Mouse (Mus musculus) left cerebral cortex, adult 2 months (tissue): ENCODE results near the gene Hnrnpll. TPM values are rescaled to one million over a fixed set of nuclear protein-coding genes. Genes with fewer than 3 reads are reported as not detected.
"Not testable (repeated sequence)": the region's sequence is repeated elsewhere in the genome, so short reads cannot be mapped to it uniquely, and the experiment has no call there.

Experiments
- DNase-seq, 2 experiments: peaks; one replicate each; pipeline ENCODE4 v3.0.0; 2021 to 2022; ENCODE audit warnings: low spot score in 2 of 2, mixed read lengths in 1 of 2; ENCODE audit errors: extremely low spot score in 1 of 2
- H3K27ac ChIP-seq: fragments of 200-600 bp; 2 replicates; pipeline ENCODE4 v1.8.1; 2022
- H3K4me3 ChIP-seq: fragments of 200-600 bp; 2 replicates; pipeline ENCODE4 v1.8.1; 2022
- CTCF ChIP-seq: fragments of 200-600 bp; IDR thresholded peaks from 2 replicates; pipeline ENCODE4 v1.8.1; 2022; ENCODE audit warnings: antibody characterized with exemption, mild to moderate bottlenecking, moderate library complexity
- intact Hi-C: fragments of 180-260 bp; cut with DNase I; formaldehyde crosslinking; loops from one replicate; pipeline ENCODE4 v1.15.1; 2025
- total RNA-seq, 2 experiments: library from RNA; stranded (reverse); gene quantifications; 2 replicates each; pipeline ENCODE4 v1.2.3; 2021

Gene Hnrnpll
- total RNA-seq, 2 experiments from 2014 or later: 64.0 to 66.9 TPM

DNA sequence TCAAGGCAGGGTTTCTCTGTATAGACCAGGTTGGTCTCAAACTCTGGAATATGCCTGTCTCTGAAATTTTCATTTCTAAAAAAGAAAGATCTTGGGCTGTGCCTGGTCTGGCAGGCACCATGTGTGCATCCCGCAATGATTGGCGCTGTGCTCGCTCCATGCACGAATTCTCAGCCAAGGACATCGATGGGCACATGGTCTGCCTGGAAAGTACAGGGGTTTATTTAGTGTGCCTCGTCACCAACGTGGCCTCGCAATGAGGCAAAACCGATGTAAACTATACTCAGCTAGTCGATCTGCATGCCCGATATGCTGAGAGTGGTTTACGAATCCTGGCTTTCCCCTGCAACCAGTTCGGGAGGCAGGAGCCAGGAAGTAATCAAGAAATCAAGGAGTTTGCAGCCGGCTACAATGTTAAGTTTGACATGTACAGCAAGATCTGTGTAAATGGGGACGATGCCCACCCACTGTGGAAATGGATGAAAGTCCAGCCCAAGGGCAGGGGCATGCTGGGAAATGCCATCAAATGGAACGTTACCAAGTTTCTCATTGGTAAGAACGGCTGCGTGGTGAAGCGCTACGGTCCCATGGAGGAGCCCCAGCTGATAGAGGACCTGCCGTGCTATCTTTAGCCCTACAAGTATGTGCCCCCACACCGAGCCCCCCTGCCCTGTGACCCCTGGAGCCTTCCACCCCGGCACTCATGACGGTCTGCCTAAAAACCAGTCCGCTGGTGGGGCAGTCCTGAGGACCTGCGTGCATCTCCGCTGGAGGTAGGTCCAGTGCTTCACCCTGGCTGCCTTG is 8.0 kb downstream of the Hnrnpll start:
- TF ChIP-seq CTCF: no peak
- no peak overlapping the region; the same call in 1 of the 2 replicates for H3K4me3 ChIP-seq
- intact Hi-C loops: no loop called here
- no peak for DNase-seq
- H3K27ac ChIP-seq: no peak overlapping the region

DNA sequence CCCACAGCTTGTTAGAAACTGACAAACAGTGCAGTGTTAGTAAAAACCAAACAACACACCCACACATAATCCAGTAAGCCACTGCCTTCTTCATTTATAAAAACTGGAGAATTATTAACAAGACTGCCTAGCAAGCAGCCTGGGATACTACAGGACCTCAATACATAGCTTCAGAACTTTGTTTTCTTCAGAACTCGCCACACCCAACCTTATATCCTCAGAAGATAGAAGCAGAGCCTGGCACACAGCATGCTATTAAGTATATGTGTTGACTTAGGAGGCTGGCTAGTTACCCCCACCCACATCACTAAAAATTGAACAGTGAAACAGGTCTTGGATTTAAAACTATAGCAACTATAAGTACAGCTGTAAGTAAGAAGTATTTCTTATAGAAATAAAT is 10.5 kb downstream of the Hnrnpll start:
- intact Hi-C loops: no loop called here
- no peak for TF ChIP-seq CTCF
- Histone ChIP-seq H3K27ac (no peak overlapping the region), H3K4me3 (no peak overlapping the region)
- no peak for DNase-seq

DNA sequence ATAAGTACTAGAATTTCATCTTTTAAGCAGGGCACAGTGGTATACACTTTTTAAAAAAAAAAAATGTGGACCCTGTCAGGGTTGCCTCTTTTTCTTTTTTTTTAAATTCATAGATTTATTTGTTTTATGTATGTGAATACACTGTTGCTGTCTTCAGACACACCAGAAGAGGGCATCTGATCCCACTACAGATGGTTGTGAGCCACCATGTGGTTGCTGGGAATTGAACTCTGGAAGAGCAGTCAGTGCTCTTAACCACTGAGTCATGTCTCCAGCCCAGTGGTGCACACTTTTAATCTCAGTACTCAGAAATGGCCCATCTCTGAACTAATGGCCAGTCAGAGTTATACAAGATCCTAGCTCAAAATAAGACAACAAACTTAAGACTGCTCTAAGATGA is 12.8 kb downstream of the Hnrnpll start:
- H3K27ac ChIP-seq, intact Hi-C loops, DNase-seq, H3K4me3 ChIP-seq: not testable (repeated sequence)
- TF ChIP-seq CTCF: peak; percentile 19

DNA sequence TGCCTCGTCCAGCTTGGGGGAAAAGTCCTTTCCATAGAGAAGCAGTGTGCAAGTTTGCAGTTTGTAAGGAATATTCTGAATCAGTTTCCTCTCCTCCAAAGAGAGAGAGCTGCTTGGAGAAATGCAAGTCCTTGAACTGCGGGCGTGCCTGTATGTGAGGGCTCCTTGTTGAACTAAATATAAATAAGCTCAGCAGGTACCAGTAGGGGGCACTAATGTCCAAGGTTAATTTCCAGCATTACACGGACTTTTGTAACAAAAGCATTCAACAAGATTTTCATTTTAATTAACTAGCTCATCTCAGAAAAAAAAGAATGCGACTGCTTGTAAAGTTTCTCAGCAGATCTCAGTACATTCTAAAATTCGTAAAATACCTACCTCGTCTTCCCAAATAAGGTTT is 13.9 kb downstream of the Hnrnpll start:
- no peak overlapping the region for H3K4me3 ChIP-seq
- H3K27ac ChIP-seq: no peak overlapping the region
- peak; percentile 47 to 56 for DNase-seq
- peak; percentile 76 for TF ChIP-seq CTCF
- intact Hi-C loops: loop anchor here (1.0 kb wide), 1 partner anchor 132 kb away; no protein-coding TSS in a partner anchor

DNA sequence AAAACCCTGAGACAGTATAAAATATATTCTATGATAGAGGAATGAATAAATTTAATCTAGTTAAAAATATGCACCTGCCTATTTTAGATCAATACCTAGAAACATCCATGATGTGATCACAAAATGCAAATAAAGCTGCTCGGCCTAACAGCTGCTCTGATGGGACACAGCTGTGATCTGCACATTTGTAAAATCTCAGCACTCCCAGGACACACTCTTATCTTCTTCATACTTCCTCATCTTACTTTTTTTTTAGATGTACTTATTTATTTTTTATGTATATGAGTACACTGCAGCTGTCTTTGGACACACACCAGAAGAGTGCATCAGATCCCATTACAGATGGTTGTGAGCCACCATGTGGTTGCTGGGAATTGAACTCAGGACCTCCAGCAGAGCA is 20.4 kb downstream of the Hnrnpll start:
- H3K4me3 ChIP-seq: no peak overlapping the region
- DNase-seq: no peak
- intact Hi-C loops: no loop called here
- no peak overlapping the region for H3K27ac ChIP-seq
- TF ChIP-seq CTCF: no peak

DNA sequence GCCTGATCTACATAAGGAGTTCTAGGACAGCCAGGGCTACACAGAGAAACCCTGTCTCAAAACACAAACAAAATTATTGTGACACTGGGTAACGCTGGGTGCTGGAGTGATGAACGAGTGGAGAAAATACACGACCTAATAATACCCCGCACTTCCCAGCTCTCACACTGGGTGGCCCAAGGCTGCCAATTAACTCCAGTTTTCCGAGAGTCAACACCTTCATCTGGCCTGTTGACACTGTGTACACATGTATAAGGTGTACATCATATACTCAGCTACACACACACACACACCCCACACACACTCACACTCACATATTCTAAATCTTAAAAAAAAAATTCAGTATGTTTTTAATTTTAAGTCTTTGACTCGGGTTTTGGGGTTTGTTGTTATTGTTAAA is 33.5 kb downstream of the Hnrnpll start:
- TF ChIP-seq CTCF: no peak
- Histone ChIP-seq H3K4me3 (no peak overlapping the region), H3K27ac (no peak overlapping the region)
- intact Hi-C loops: no loop called here
- no peak for DNase-seq

DNA sequence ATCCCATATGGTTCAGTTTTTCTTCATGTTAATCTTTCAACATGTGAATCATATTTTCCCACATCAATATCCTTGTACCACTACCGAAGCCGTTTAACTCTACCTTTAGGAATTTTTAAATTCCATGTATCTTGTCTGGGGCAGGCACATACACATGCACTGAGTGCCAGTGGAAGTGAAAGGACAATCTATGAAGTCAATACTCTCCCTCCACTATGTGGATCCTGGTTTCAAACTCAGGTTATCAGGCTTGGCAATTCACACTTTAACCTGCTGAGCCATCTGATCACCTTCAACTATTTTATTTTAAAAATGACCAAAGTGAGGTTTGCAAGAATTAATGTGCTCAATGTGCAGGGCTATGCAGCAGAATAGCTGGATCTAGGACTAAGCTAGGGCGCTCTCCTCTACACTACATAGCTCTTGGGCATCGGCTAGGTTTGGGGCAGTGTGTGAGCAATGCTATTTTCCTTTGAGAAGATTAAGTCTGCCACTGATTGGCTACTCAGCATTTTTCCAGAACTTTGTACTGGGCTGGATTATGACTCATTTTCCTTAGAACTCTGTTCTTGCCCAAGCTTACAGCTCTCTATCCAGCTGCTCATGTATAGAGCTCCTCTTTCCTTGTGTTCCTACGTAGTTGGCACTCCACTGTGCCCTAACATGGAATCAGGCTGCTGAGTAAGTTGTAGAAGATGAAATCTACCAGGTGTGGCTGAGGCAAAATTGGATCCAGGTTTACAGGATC is 35.8 kb downstream of the Hnrnpll start:
- Histone ChIP-seq H3K27ac (no peak overlapping the region), H3K4me3 (no peak overlapping the region)
- DNase-seq: no peak
- intact Hi-C loops: no loop called here
- no peak for TF ChIP-seq CTCF

DNA sequence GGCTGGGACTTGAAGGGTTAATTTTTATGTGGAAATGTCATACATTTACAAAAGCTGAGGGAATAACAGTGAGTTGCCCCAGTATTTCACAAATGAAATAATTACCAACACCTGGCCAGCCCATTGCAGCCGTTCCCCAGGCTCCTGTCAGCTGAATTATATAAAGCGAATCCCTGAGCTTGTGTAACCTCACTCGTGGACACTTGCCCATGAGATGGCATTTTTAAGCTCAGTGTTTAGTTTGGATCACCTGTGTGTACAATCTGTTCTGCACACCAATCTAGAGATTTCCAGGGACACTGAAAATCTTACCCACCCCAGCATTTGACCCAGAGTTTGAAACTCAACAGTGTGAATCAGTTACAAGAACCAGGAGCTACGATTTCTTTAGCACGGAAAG is 40.0 kb downstream of the Hnrnpll start:
- no peak overlapping the region for H3K27ac ChIP-seq
- no peak for TF ChIP-seq CTCF
- H3K4me3 ChIP-seq: no peak overlapping the region
- intact Hi-C loops: no loop called here
- no peak for DNase-seq

DNA sequence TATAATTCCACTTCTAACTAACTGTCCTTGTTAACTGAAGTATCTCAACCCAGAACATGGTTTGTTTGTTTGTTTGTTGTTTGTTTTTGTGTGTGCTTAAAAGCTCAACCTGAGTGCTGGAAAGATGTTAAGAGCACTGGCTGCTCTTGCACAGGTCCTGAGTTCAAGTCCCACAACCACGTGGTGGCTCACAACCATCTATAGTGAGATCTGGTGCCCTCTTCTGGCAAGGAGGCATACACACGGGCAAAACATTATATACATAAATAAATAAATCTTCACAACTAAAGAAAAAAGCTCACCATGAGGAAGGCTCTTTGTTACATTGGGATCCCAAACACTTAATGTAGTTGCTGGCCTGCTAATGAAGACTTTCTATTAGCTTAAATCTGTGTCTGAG is 41.6 kb downstream of the Hnrnpll start:
- no peak for DNase-seq
- TF ChIP-seq CTCF: peak; percentile 29
- H3K4me3 ChIP-seq: no peak overlapping the region
- no peak overlapping the region for H3K27ac ChIP-seq
- intact Hi-C loops: no loop called here

DNA sequence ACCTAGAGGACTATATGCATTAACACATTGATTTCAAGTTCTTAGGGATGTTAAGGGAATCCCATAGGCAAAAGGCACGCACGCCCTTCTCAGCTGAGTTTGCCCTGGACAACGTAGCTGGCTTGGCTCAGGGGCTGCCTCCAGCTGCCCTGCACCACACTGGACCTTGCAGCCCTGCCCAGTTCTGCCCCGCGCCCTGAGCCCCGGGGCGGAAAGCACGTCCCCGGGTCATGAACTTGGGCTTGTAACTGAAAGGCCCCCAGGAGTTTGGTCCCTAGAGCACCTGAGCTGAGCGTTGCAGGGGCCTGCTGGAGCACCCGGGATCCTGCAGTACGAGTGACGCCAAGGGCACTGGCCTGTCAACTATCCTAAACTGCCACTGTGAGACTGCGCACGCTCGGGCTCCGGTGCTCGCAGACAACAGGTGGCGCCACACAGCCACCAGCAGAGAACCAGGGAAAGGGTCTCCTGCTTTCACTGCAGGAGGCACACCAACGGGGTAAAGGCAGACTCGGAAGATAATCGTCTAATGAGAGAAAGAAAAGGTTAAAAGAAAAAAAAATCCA is 43.1 kb downstream of the Hnrnpll start:
- intact Hi-C loops: no loop called here
- TF ChIP-seq CTCF: peak; percentile 39
- no peak for DNase-seq
- no peak overlapping the region for H3K27ac ChIP-seq
- no peak overlapping the region for H3K4me3 ChIP-seq

DNA sequence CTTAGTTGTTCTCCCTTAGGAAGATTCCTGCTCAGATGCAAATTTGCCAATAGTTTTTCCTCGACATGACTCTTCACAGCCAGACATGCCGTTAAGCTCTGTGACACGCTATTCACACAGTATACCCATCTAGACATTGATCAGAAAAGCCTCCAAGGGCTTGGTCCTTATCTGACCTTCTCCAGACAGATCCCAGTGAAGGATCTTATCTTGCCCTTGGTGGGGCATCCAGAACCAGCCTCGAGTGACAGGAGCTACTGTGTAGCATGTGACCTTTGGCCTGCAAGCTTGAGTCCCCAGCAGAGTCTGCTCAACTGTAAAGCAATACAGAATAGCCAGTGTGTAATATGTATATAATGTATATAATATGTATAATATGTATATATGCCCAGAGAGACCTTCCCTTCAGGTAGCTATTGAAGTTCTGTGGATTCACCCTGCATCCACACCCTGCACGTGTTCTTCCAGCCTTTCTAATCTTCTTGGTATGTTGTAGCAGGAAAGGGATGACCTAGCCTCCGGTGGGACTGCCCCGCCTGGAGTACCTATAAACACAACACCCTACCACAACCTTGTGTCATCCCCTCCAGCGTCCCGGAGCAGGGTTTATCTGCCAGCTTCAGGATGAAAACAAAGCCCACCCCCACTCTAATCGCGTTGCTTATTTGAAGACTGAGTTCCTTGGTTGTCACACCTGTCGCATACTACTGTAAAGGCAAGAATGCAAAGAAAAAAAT is 43.7 kb downstream of the Hnrnpll start:
- TF ChIP-seq CTCF: no peak
- DNase-seq: no peak
- intact Hi-C loops: no loop called here

More for the DNA sequence above, 43.7 kb downstream of the Hnrnpll start:
- no peak overlapping the region for H3K27ac ChIP-seq
- H3K4me3 ChIP-seq: no peak overlapping the region
